Mouse (Mus musculus): ENCODE results near the gene Ncoa5. TPM values are rescaled to one million over a fixed set of nuclear protein-coding genes. Genes with fewer than 3 reads are reported as not detected.

Ncoa5 gene
- polyA plus RNA-seq, 1 experiment from 2014 or later: 11.9 TPM

- H3K27ac ChIP-seq (ENCODE audit: low read depth, low read length): no peak overlapping the region
- ATAC-seq: no peak
- WGBS: 48% methylated on average over 16 of the region's 16 CpGs
- H3K9ac ChIP-seq (ENCODE audit: low read depth, low read length): no peak overlapping the region
- no peaks in the 10 kb centered on the region for H3K27me3 ChIP-seq (replicated peaks; ENCODE audit: control insufficient read depth, insufficient read depth, low read length)
- H3K4me3 ChIP-seq (ENCODE audit: low read depth, low read length): no peak overlapping the region
- TF ChIP-seq CTCF (IDR thresholded peaks at IDR 0.05; ENCODE audit: low read depth): no peak
- no peaks in the 10 kb centered on the region for H3K4me1 ChIP-seq (replicated peaks; ENCODE audit: control insufficient read depth, insufficient read depth, low read length)
- H3K4me2 ChIP-seq (replicated peaks; ENCODE audit: low read depth): no peak overlapping the region
- H3K9me3 ChIP-seq (ENCODE audit: control insufficient read depth): no peaks in the 10 kb centered on the region
- no peaks in the 10 kb centered on the region for H3K36me3 ChIP-seq (ENCODE audit: control insufficient read depth, insufficient read depth)
Observed at GRCm38 (mm10) chr2:165061638-165062433, 27.2 kb upstream of the Ncoa5 start.

- TF ChIP-seq CTCF (IDR thresholded peaks at IDR 0.05; ENCODE audit: low read depth): no peak
- no peak for ATAC-seq
- WGBS: 84% methylated on average over 4 of the region's 4 CpGs
- Histone ChIP-seq H3K9me3 (ENCODE audit: control insufficient read depth) (no peaks in the 10 kb centered on the region), H3K27ac (ENCODE audit: low read depth, low read length) (no peak overlapping the region), H3K36me3 (ENCODE audit: control insufficient read depth, insufficient read depth) (no peaks in the 10 kb centered on the region), H3K4me3 (ENCODE audit: low read depth, low read length) (no peak overlapping the region), H3K4me1 (replicated peaks; ENCODE audit: control insufficient read depth, insufficient read depth, low read length) (0 out of 2 replicates have a peak, but pooled peaks cover 9% of the 10 kb centered on the region), H3K4me2 (replicated peaks; ENCODE audit: low read depth) (no peak overlapping the region), H3K27me3 (replicated peaks; ENCODE audit: control insufficient read depth, insufficient read depth, low read length) (no peaks in the 10 kb centered on the region), H3K9ac (ENCODE audit: low read depth, low read length) (no peak overlapping the region)
Observed at GRCm38 (mm10) chr2:165059961-165060360, 25.3 kb upstream of the Ncoa5 start.

- Histone ChIP-seq H3K4me3 (ENCODE audit: low read depth, low read length) (no peak overlapping the region), H3K9ac (ENCODE audit: low read depth, low read length) (no peak overlapping the region), H3K36me3 (ENCODE audit: control insufficient read depth, insufficient read depth) (no peaks in the 10 kb centered on the region), H3K4me2 (replicated peaks; ENCODE audit: low read depth) (peak overlapping the region; percentile 60; the same call in 1 of the 2 replicates), H3K27me3 (replicated peaks; ENCODE audit: control insufficient read depth, insufficient read depth, low read length) (no peaks in the 10 kb centered on the region), H3K27ac (ENCODE audit: low read depth, low read length) (no peak overlapping the region), H3K4me1 (replicated peaks; ENCODE audit: control insufficient read depth, insufficient read depth, low read length) (0 out of 2 replicates have a peak, but pooled peaks cover 10% of the 10 kb centered on the region), H3K9me3 (ENCODE audit: control insufficient read depth) (no peaks in the 10 kb centered on the region)
- 75% methylated on average over 14 of the region's 14 CpGs for WGBS
- ATAC-seq: no peak
- TF ChIP-seq CTCF (IDR thresholded peaks at IDR 0.05; ENCODE audit: low read depth): no peak
Observed at GRCm38 (mm10) chr2:165056377-165057085, 21.9 kb upstream of the Ncoa5 start.

- Histone ChIP-seq H3K4me1 (replicated peaks; ENCODE audit: control insufficient read depth, insufficient read depth, low read length) (0 out of 2 replicates have a peak, but pooled peaks cover 10% of the 10 kb centered on the region), H3K4me2 (replicated peaks; ENCODE audit: low read depth) (peak overlapping the region; percentile 60), H3K9ac (ENCODE audit: low read depth, low read length) (peak overlapping the region; percentile 26; the same call in 1 of the 2 replicates), H3K36me3 (ENCODE audit: control insufficient read depth, insufficient read depth) (no peaks in the 10 kb centered on the region), H3K9me3 (ENCODE audit: control insufficient read depth) (no peaks in the 10 kb centered on the region), H3K27ac (ENCODE audit: low read depth, low read length) (no peak overlapping the region; the same call in 1 of the 2 replicates), H3K27me3 (replicated peaks; ENCODE audit: control insufficient read depth, insufficient read depth, low read length) (no peaks in the 10 kb centered on the region), H3K4me3 (ENCODE audit: low read depth, low read length) (peak overlapping the region; percentile 38)
- WGBS: 3% methylated on average over 7 of the region's 7 CpGs
- no peak for ATAC-seq
- TF ChIP-seq CTCF (IDR thresholded peaks at IDR 0.05; ENCODE audit: low read depth): no peak
Observed at GRCm38 (mm10) chr2:165055905-165056304, 21.2 kb upstream of the Ncoa5 start.

- Histone ChIP-seq H3K4me2 (replicated peaks; ENCODE audit: low read depth) (peak within 1 kb of the TSS; percentile 60), H3K9me3 (ENCODE audit: control insufficient read depth) (no peaks in the 10 kb centered on the region), H3K36me3 (ENCODE audit: control insufficient read depth, insufficient read depth) (no peaks in the 10 kb centered on the region), H3K27me3 (replicated peaks; ENCODE audit: control insufficient read depth, insufficient read depth, low read length) (no peaks in the 10 kb centered on the region), H3K4me1 (replicated peaks; ENCODE audit: control insufficient read depth, insufficient read depth, low read length) (0 out of 2 replicates have a peak, but pooled peaks cover 10% of the 10 kb centered on the region), H3K4me3 (ENCODE audit: low read depth, low read length) (peak within 1 kb of the TSS; percentile 38), H3K27ac (ENCODE audit: low read depth, low read length) (no peak within 1 kb of the TSS; the same call in 1 of the 2 replicates), H3K9ac (ENCODE audit: low read depth, low read length) (peak within 1 kb of the TSS; percentile 26; the same call in 1 of the 2 replicates)
- no peak for TF ChIP-seq CTCF (IDR thresholded peaks at IDR 0.05; ENCODE audit: low read depth)
- ATAC-seq: peak; percentile 85
- WGBS: 10% methylated on average over 25 of the region's 25 CpGs
Observed at GRCm38 (mm10) chr2:165054888-165055852, 20.5 kb upstream of the Ncoa5 start, which contains the start of gene Cd40. Gene Cd40, plus strand, starts transcription at chr2:165055627.

Data from intestine, postnatal 0 days (tissue).